Mouse (Mus musculus) liver, embryonic 14.5 days (tissue): Measurements from ENCODE around the gene Epc2. TPM values are rescaled to one million over a fixed set of nuclear protein-coding genes. Genes with fewer than 3 reads are reported as not detected.

Experiments
- ATAC-seq: fragments of 200-750 bp; cut with Nextera tagmentation; 2 replicates; pipeline ENCODE4 v1.8.0; 2017; ENCODE audit warnings: moderate number of reproducible peaks, mild to moderate bottlenecking, moderate library complexity; ENCODE audit not compliant: insufficient read depth
- DNase-seq, 3 experiments: peaks; one replicate each; pipeline ENCODE4 v3.0.0-alpha.2; 2012 to 2013; ENCODE audit warnings: low read depth in 3 of 3, low spot score in 3 of 3
- H3K27ac ChIP-seq: fragments of 300-500 bp; sonication (generic); 2 replicates; pipeline ENCODE4 v1.5.1; 2014; ENCODE audit warnings: moderate library complexity, mild to moderate bottlenecking, control low read depth, inconsistent platforms
- H3K27me3 ChIP-seq: fragments of 300-500 bp; sonication (generic); 2 replicates; pipeline ENCODE4 v1.6.1; 2014; ENCODE audit warnings: mild to moderate bottlenecking, low read length, moderate library complexity; ENCODE audit not compliant: control insufficient read depth, insufficient read depth
- H3K36me3 ChIP-seq: fragments of 300-500 bp; sonication (generic); replicated peaks from 2 replicates; pipeline ENCODE4 v1.6.1; 2014; ENCODE audit warnings: low read depth; ENCODE audit not compliant: control insufficient read depth, insufficient read depth
- H3K4me1 ChIP-seq, 2 experiments: fragments of 200-500 bp in 1 of 2; fragments of 300-500 bp in 1 of 2; sonication (generic) in 1 of 2; replicated peaks; 2 replicates each; pipeline ENCODE4 v1.6.1; 2012 to 2014; ENCODE audit warnings: antibody characterized with exemption in 1 of 2, inconsistent platforms in 1 of 2, low read length in 1 of 2; ENCODE audit not compliant: control insufficient read depth in 2 of 2, insufficient read depth in 2 of 2
- H3K4me2 ChIP-seq: fragments of 300-500 bp; sonication (generic); 2 replicates; pipeline ENCODE4 v1.6.1; 2014; ENCODE audit warnings: low read depth, mild to moderate bottlenecking, control low read depth, moderate library complexity
- H3K4me3 ChIP-seq, 2 experiments: fragments of 200-500 bp in 1 of 2; fragments of 300-500 bp in 1 of 2; sonication (generic) in 1 of 2; 2 replicates each; pipeline ENCODE4 v1.5.1; 2012 to 2014; ENCODE audit warnings: low read depth in 2 of 2, low read length in 2 of 2, mild to moderate bottlenecking in 2 of 2, control low read depth in 1 of 2, inconsistent platforms in 1 of 2, moderate library complexity in 1 of 2; ENCODE audit not compliant: insufficient read depth in 1 of 2
- H3K9ac ChIP-seq: fragments of 300-500 bp; sonication (generic); replicated peaks from 2 replicates; pipeline ENCODE4 v1.6.1; 2014; ENCODE audit warnings: mild to moderate bottlenecking, control low read depth, moderate library complexity
- H3K9me3 ChIP-seq: fragments of 300-500 bp; sonication (generic); 2 replicates; pipeline ENCODE4 v1.6.1; 2016; ENCODE audit warnings: low read length, mixed read lengths; ENCODE audit not compliant: control insufficient read depth
- CTCF ChIP-seq: IDR thresholded peaks from 2 replicates; pipeline ENCODE4 v1.5.1; 2016; ENCODE audit warnings: antibody characterized with exemption, low read depth, control low read depth
- EP300 ChIP-seq: IDR thresholded peaks from 2 replicates; pipeline ENCODE4 v1.6.1; 2016; ENCODE audit warnings: antibody characterized with exemption, low read depth
- WGBS: fragments of 180-500 bp; shearing (Covaris S2); extraction: QIAGEN DNeasy Blood & Tissue Kit; methylation state at CpG from one replicate; pipeline ENCODE4 v1.1.7; 2014; ENCODE audit not compliant: insufficient replicate concordance; 5-methylcytosine and 5-hydroxymethylcytosine counted together
- polyA plus RNA-seq, 2 experiments: library from polyadenylated mRNA; depleted of rRNA in 1 of 2; stranded (reverse) in 1 of 2; unstranded in 1 of 2; fragments of >200 nt; fragmentation: Nextera tagmentation in 1 of 2; extraction: Ambion mirVana in 1 of 2; gene quantifications; 2 replicates each; pipeline versions ENCODE4 v1.2.1 to v1.2.3; 2012 to 2014

The Epc2 gene
- polyA plus RNA-seq (2012; rRNA removed) (3.5 and 4.2 TPM in 2 replicates), polyA plus RNA-seq (2014; fragmentation: Nextera tagmentation; extraction: Ambion mirVana) (1.9 and 3.2 TPM in 2 replicates)

DNA sequence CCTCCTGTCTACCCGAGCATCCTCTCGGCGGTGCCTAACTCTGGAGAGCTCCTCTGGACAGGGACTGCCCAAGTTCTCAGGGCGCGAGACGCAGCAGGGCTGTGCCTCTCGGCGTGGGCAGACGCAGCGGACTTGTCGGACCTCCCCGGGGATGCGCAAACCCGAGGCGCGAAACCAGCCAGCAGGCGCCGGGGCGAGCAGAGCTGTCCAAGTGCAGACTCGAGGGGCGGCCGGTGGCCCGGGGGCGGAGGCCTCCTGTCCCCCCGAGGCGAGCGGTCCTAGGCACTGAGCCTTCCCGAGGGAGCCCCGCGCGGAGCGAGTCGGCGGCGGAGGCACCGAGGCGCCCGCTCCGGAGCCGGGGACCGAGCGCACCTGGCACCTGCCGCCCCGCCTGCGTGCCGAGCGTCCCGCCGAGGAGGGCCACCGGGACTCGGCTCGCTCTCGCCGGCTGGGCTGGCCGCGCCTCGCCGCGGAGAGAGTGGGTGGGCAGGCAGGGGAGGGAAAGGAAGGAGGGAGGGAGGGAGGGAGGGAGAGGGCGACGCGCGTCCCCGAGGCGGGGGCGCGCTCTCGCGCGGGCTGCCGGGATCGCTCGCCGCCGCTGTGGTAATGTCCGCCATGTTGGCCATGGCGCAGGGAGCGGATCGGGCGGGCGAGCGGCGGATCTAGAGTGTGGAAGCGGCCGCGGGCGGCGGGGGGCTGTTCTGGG lies at the start of gene Epc2:
Epc2 (plus strand) TSS at position 556 of the 706 bp plus-strand sequence.
- Histone ChIP-seq H3K27me3 (no peaks in the 10 kb centered on the region; the same call in none of the 2 replicates), H3K9ac (peak within 1 kb of the TSS; percentile 95), H3K4me2 (peak within 1 kb of the TSS; percentile 94), H3K4me3 (peak within 1 kb of the TSS; percentile 92 to 98), H3K36me3 (no peaks in the 10 kb centered on the region), H3K9me3 (no peaks in the 10 kb centered on the region), H3K27ac (peak within 1 kb of the TSS; percentile 93), H3K4me1 (peaks cover 0 to 6% of the 10 kb centered on the region in 2 experiments; a peak in 3 of 4 replicates)
- peak; percentile 81 for ATAC-seq
- DNase-seq = peak; percentile 60 to 69 (median 65)
- WGBS = under 1% methylated on average over 86 of the region's 88 CpGs
- TF ChIP-seq CTCF = no peak
- no peak for TF ChIP-seq EP300

DNA sequence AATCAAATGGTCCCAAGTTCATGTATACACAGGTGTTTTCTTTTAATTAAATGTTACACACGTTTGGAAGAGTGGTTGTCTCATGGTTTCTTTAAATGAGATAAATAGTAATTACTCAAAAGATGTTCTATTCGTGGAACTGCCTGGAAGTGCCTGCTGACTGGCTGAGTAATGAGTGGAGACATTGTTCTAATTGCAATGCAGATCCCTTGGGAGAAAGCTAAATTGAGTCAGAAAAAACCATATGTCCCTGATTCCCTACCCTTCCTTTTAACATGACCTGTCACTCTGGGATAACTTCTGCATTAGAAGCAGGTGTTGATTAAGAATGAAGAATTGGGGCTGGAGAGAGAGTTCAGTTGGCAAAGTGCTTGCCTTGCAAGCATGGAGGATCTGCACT lies 45.3 kb upstream of the Epc2 start:
- 35% methylated on average over 2 of the region's 2 CpGs for WGBS
- Histone ChIP-seq H3K9me3 (no peaks in the 10 kb centered on the region), H3K9ac (no peak overlapping the region), H3K36me3 (no peaks in the 10 kb centered on the region), H3K4me2 (no peak overlapping the region), H3K27me3 (no peaks in the 10 kb centered on the region), H3K4me1 (no peaks in the 10 kb centered on the region), H3K4me3 (no peak overlapping the region), H3K27ac (no peak overlapping the region)
- no peak for DNase-seq
- no peak for TF ChIP-seq EP300
- no peak for TF ChIP-seq CTCF
- ATAC-seq = no peak

DNA sequence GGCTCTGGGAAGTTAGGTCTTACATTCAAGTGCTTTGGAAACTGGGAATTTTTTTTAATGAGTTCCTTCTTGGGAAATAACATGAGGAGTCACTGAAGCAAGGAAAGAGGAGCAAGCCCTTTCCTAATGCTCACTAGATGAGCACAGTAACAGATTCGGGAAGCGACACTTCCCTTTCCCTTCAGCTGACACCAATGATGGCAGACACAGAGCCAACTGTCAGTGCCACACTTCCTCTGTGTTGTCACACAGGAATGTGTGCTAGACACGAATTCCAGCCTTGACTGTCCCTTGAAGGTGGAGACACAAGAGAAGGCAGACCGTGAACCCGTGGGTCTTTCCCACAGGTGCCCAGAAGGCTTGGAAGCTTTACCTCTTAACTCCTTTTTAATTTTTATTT lies 39.6 kb upstream of the Epc2 start:
- ATAC-seq = no peak
- no peak for DNase-seq
- 42% methylated on average over 5 of the region's 5 CpGs for WGBS

DNA sequence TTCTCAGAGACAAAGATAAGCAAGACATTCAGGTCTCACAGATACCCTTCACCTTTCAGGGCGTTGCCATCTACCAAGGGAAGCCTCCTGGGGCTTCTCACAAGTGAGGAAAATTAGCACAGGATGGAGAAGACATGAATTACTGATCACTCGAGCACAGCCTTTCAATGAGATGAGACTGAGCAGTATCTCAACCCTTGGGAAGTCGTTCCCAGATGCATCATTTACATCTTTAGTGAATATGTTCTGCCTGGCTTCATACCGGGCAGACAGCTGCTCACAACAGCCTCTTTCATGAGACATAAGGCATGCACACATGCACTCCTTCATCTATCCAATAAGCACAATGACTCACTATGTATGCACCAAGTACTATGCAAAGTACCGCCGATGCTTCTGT lies 38.7 kb upstream of the Epc2 start:
- ATAC-seq = no peak
- Histone ChIP-seq H3K27me3 (no peaks in the 10 kb centered on the region), H3K36me3 (no peaks in the 10 kb centered on the region), H3K9me3 (no peaks in the 10 kb centered on the region), H3K4me1 (peaks cover 0 to 7% of the 10 kb centered on the region in 2 experiments; a peak in 2 of 4 replicates), H3K4me2 (no peak overlapping the region), H3K27ac (no peak overlapping the region), H3K9ac (no peak overlapping the region), H3K4me3 (no peak overlapping the region)
- 65% methylated on average over 6 of the region's 6 CpGs for WGBS
- TF ChIP-seq CTCF (no peak), EP300 (no peak)
- no peak for DNase-seq

More for the DNA sequence above, 39.6 kb upstream of the Epc2 start:
- no peaks in the 10 kb centered on the region for H3K9me3 ChIP-seq
- no peak overlapping the region for H3K4me2 ChIP-seq
- no peak overlapping the region for H3K4me3 ChIP-seq
- H3K4me1 ChIP-seq = peaks cover 0 to 7% of the 10 kb centered on the region in 2 experiments; a peak in 2 of 4 replicates
- H3K9ac ChIP-seq = no peak overlapping the region
- H3K27ac ChIP-seq = no peak overlapping the region
- no peaks in the 10 kb centered on the region for H3K36me3 ChIP-seq
- TF ChIP-seq EP300 = no peak
- TF ChIP-seq CTCF = no peak
- no peaks in the 10 kb centered on the region for H3K27me3 ChIP-seq

DNA sequence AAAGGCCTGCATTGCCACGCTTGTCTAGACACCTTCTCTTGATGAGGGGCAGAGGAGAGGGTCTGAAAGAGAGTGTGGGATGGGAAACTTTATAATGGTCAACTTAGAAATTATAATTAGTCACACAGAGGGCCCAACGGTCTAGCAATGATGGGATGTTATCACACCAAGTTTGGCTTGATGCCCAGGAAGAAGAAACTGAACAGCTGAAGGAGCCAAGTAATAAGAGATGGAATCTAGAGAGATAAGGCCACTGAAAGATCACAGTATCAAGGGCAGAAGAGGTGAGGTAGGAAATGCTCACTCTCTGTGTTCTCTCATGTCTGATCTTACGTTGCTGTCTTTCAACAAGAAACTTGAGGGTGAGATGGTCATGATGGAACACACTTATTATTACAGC lies 35.4 kb upstream of the Epc2 start:
- DNase-seq (no peak), ATAC-seq (no peak)
- H3K27ac ChIP-seq = no peak overlapping the region
- no peaks in the 10 kb centered on the region for H3K9me3 ChIP-seq
- no peak overlapping the region for H3K4me3 ChIP-seq
- TF ChIP-seq CTCF (no peak), EP300 (no peak)
- 47% methylated on average over 3 of the region's 3 CpGs for WGBS
- H3K27me3 ChIP-seq = no peaks in the 10 kb centered on the region
- no peak overlapping the region for H3K4me2 ChIP-seq
- no peak overlapping the region for H3K9ac ChIP-seq
- no peaks in the 10 kb centered on the region for H3K36me3 ChIP-seq
- peaks cover 0 to 7% of the 10 kb centered on the region in 2 experiments; a peak in 2 of 4 replicates for H3K4me1 ChIP-seq
